Mouse (Mus musculus) olfactory bulb, adult 2 months (tissue): ENCODE results near the gene Man2b2.

Source experiments
- CTCF ChIP-seq: fragments of 200-500 bp; IDR thresholded peaks from 2 replicates; pipeline ENCODE4 v1.5.1; 2012; ENCODE audit warnings: low read depth, mild to moderate bottlenecking, low read length, moderate library complexity; ENCODE audit not compliant: insufficient read depth
- POLR2A ChIP-seq: fragments of 200-500 bp; IDR thresholded peaks from 2 replicates; pipeline ENCODE4 v1.6.1; 2012; ENCODE audit warnings: mild to moderate bottlenecking, low read depth, low read length, moderate library complexity; ENCODE audit not compliant: insufficient read depth

GRCm38 (mm10) chr5:36820142-36820541 lies 10.3 kb downstream of the Man2b2 start:
- TF ChIP-seq CTCF (peak; percentile 49), POLR2A (no peak)
